Mouse (Mus musculus) cortical plate, adult 2 months (tissue): ENCODE results near the gene Poll.

Experiments
- CTCF ChIP-seq: fragments of 200-500 bp; IDR thresholded peaks from 2 replicates; pipeline ENCODE4 v1.5.1; 2011; ENCODE audit warnings: mild to moderate bottlenecking, control low read depth, low read length; ENCODE audit not compliant: insufficient read depth; ENCODE audit errors: extremely low read depth
- POLR2A ChIP-seq: fragments of 200-500 bp; IDR thresholded peaks from 2 replicates; pipeline ENCODE4 v1.6.1; 2011; ENCODE audit warnings: mild to moderate bottlenecking, low read length, control low read depth; ENCODE audit not compliant: insufficient read depth; ENCODE audit errors: extremely low read depth

- TF ChIP-seq POLR2A (no peak), CTCF (no peak)
Observed at GRCm38 (mm10) chr19:45577141-45577750, 16.9 kb upstream of the Poll start.
